Mouse (Mus musculus) left cerebral cortex, postnatal 25 days (tissue): Measurements from ENCODE around the gene Olfr1414. TPM values are rescaled to one million over a fixed set of nuclear protein-coding genes. Genes with fewer than 3 reads are reported as not detected.
"Not testable (repeated sequence)": the region's sequence is repeated elsewhere in the genome, so short reads cannot be mapped to it uniquely, and the experiment has no call there.

ENCODE experiments used
- DNase-seq, 2 experiments: peaks; one replicate each; pipeline ENCODE4 v3.0.0; 2022; ENCODE audit warnings: low spot score in 2 of 2, mixed read lengths in 1 of 2
- intact Hi-C: fragments of 180-260 bp; cut with DNase I; formaldehyde crosslinking; loops from one replicate; pipeline ENCODE4 v1.15.1; 2025
- total RNA-seq, 2 experiments: library from RNA; stranded (reverse); gene quantifications; 2 replicates each; pipeline ENCODE4 v1.2.3; 2021

Gene Olfr1414
- not detected for total RNA-seq

DNA sequence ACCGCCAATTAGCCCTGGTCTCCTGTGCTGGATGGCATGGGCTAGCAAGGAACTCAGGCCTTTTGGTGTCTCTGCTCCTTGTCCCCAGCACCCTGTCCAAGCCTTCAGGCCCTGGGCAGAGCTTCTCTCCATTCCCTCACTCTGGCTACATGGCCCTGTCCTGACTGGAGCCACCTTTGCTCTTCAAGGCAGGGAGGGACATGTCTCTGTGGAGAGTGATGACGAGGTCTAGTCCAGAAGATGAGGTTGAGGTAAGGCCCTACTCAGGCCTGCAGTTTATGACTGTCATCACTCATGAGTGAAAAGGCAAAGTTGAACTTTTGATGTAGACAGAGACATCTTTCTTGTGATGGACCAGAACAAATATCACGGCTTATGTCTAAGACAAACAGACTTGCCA lies at the start of gene Olfr1414:
Gene Olfr1414, minus strand, starts transcription at position 101 of the 400 bp plus-strand sequence.
- DNase-seq = no peak
- intact Hi-C loops = loop anchor here (5.0 kb wide), 1 partner anchor 359 kb away; no protein-coding TSS in a partner anchor

DNA sequence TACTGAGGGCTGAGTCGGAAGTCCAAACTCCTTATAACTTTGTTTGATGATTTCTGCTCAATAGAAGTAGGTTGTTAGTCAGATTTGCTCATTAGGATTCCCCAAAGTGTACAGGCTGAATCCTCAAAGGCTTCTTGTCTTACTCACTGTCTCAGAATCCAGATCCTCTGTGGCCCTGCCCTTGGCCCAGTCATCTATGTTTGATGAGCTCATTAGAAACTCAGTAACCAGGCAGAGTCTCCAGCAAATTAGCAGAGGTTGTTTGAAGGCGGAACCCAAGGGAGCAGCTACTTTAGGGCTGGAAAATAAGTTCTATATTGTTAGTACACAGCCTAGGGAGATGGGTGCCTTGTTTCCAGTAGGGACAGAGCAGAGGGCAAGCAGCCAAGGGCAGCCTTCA lies 27.5 kb upstream of the Olfr1414 start:
- DNase-seq = no peak
- intact Hi-C loops = no loop called here

- DNase-seq = peak in 1 of 2 experiments; percentile 53
- intact Hi-C loops = loop anchor here (5.0 kb wide), 1 partner anchor 68 kb away; the partner anchor contains the start of gene Olfr1410
These were observed 20.6 kb upstream of the Olfr1414 start for GRCm38 (mm10) chr1:92539071-92539470.

DNA sequence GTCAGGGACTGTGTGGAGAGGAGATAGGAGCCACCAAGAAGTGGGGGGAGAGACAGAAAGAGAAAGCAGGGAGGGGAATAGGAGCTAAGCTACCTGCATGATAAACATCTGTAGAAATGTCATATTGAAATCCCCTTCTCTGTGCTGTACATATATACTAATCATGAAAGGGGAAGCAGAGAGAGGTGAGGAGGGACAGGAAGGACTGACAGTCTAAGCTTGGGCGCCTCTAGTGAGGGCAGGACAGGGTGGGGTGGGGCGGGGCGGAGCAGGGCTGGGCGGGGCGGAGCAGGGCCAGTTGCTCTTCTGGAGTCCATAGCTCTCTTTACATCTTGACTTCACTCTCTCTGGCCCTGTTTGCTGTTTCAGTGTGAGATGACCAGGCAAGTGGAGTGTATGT lies 18.5 kb upstream of the Olfr1414 start:
- intact Hi-C loops = loop anchor here (5.0 kb wide), 1 partner anchor 70 kb away; the partner anchor contains the start of gene Olfr1410

DNA sequence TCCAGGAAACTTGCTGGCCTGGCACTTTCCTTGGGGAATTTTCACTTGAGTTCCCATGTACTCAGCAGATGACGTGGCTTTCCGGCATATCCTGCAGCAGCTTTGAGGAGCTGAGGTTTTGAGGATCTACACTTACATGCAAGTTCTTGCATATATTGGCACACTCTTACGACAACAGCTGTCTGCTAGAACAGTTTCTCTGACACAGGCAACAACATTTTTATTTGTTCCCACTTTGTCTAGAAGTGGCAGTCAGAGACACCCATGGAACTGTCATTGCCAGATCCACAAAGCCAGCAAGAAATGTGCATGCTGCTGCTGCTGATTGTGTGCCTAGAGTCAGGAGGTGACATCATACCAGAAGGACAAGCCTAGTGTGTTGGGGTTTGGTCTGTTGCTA lies 5.3 kb upstream of the Olfr1414 start:
- intact Hi-C loops = loop anchor here (5.0 kb wide), 1 partner anchor 374 kb away; no protein-coding TSS in a partner anchor

More for the DNA sequence above, 18.5 kb upstream of the Olfr1414 start:
- no peak for DNase-seq

GRCm38 (mm10) chr1:92521376-92521775 lies 2.9 kb upstream of the Olfr1414 start:
- peak; percentile 42 to 53 for DNase-seq
- intact Hi-C loops = loop anchor here (1.0 to 5.0 kb wide), 4 partner anchors 90 to 376 kb away; partner anchors contain the start of gene Otos

More for the DNA sequence above, 5.3 kb upstream of the Olfr1414 start:
- DNase-seq = no peak

GRCm38 (mm10) chr1:92519046-92519445 lies 585 bp upstream of the Olfr1414 start:
- peak; percentile 47 to 91 for DNase-seq
- intact Hi-C loops = loop anchor here (5.0 kb wide), 1 partner anchor 358 kb away; no protein-coding TSS in a partner anchor

- DNase-seq = no peak
- intact Hi-C loops = loop anchor here (5.0 kb wide), 1 partner anchor 362 kb away; no protein-coding TSS in a partner anchor
These were observed 3.1 kb downstream of the Olfr1414 start for GRCm38 (mm10) chr1:92515390-92515789.

- DNase-seq, intact Hi-C loops: not testable (repeated sequence)
These were observed 6.8 kb downstream of the Olfr1414 start for GRCm38 (mm10) chr1:92511646-92512045.

- intact Hi-C loops = loop anchor here (5.0 kb wide), 1 partner anchor 61 kb away; no protein-coding TSS in a partner anchor
- no peak for DNase-seq
These were observed 22.5 kb downstream of the Olfr1414 start, which contains the start of gene Olfr1415 for GRCm38 (mm10) chr1:92496001-92496400. Gene Olfr1415 (minus strand): TSS chr1:92496101.

- intact Hi-C loops = no loop called here
These were observed 33.4 kb downstream of the Olfr1414 start, which contains the start of gene Olfr1416 for GRCm38 (mm10) chr1:92485013-92485412. Gene Olfr1416 (minus strand): TSS chr1:92485113.

GRCm38 (mm10) chr1:92474066-92474578 lies 44.3 kb downstream of the Olfr1414 start:
- intact Hi-C loops = loop anchor here (5.0 kb wide), 1 partner anchor 138 kb away; no protein-coding TSS in a partner anchor
- peak in 1 of 2 experiments; percentile 8 for DNase-seq

More at GRCm38 (mm10) chr1:92485013-92485412, 33.4 kb downstream of the Olfr1414 start, which contains the start of gene Olfr1416:
- no peak for DNase-seq

- intact Hi-C loops = loop anchor here (5.0 kb wide), 1 partner anchor 139 kb away; no protein-coding TSS in a partner anchor
- peak; percentile 92 to 93 for DNase-seq
These were observed 45.1 kb downstream of the Olfr1414 start, which contains the start of gene Ndufa10 for GRCm38 (mm10) chr1:92473165-92474041. Gene Ndufa10 (minus strand): TSS chr1:92473860.

DNA sequence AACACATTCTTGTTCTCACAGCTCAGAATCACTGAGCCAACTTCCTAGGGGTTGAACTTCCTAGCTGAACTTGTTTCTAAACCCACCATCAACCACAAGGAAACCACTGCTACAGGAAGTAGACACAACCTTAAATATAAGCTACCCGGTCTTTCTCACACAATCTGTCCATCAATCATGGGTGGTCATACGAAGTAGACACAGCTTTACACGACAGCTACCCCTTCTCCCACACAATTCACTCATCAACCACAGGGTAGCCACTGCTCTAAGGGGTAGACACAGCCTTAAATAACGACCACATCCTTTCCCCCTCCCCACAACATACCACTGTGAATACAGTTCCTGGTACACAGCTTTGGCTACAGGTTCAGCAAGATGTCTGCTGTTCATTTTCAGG lies 49.6 kb downstream of the Olfr1414 start:
- intact Hi-C loops = no loop called here
- DNase-seq = no peak

GRCm38 (mm10) chr1:92458416-92458815 lies 60.0 kb downstream of the Olfr1414 start:
- intact Hi-C loops = loop anchor here (10.0 kb wide), 1 partner anchor 934 kb away; no protein-coding TSS in a partner anchor
- no peak for DNase-seq

DNA sequence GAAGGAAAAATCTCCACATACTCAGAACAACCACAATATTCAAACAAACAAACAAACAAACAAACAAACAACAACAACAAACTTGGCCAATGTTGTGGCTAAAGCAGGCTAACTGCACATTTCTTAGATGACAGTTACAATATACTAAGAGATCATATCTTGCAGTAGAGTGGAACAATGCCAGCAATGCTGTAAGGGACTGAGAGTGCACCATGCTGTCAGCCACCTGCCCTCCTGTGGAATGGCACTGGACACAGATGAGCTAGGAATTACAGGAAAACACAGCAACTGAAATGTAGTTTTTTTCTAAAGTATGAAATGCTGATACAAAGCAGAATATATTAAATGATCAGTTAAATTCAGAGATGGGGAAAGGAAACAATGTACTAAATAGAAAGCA lies 60.7 kb downstream of the Olfr1414 start:
- intact Hi-C loops = loop anchor here (10.0 kb wide), 1 partner anchor 933 kb away; no protein-coding TSS in a partner anchor
- DNase-seq = no peak
